7 mouse cellular contexts compared by ENCODE assay signal in genomic region chr17:24141425-24141920, GRCm38 (mm10). TPM values are rescaled to one million over a fixed set of nuclear protein-coding genes. Genes with fewer than 3 reads are reported as not detected.
DNase-seq lines count a peak whose midpoint lies in the region; ATAC-seq lines count a peak whose summit lies in the region.

No protein-coding gene starts in this region.

- H3K9me3 ChIP-seq in embryonic facial prominence, embryonic 10.5 days: no peaks in the 10 kb centered on the region
- H3K9me3 ChIP-seq in limb, embryonic 10.5 days (replicated peaks): no peaks in the 10 kb centered on the region
- no peaks in the 10 kb centered on the region for H3K9me3 ChIP-seq in midbrain, embryonic 13.5 days

- WGBS in embryonic facial prominence, embryonic 10.5 days: under 1% methylated on average over 57 of the region's 57 CpGs
- under 1% methylated on average over 53 of the region's 57 CpGs for WGBS in limb, embryonic 10.5 days
- WGBS in midbrain, embryonic 13.5 days: 1% methylated on average over 56 of the region's 57 CpGs

- peak overlapping the region; percentile 96 for H3K4me3 ChIP-seq in embryonic facial prominence, embryonic 10.5 days
- peak overlapping the region; percentile 99 for H3K4me3 ChIP-seq in limb, embryonic 10.5 days
- H3K4me3 ChIP-seq in midbrain, embryonic 13.5 days (replicated peaks): peak overlapping the region; percentile 98

- H3K4me1 ChIP-seq in embryonic facial prominence, embryonic 10.5 days: peaks cover 23% of the 10 kb centered on the region
- H3K4me1 ChIP-seq in limb, embryonic 10.5 days: peaks cover 20% of the 10 kb centered on the region
- H3K4me1 ChIP-seq in midbrain, embryonic 13.5 days (replicated peaks): peaks cover 40% of the 10 kb centered on the region

- peak; percentile 98 for DNase-seq in adrenal gland, postnatal 10 days
- peak; percentile 98 for DNase-seq in embryonic facial prominence, embryonic 10.5 days (ENCODE audit: low spot score)
- peak; percentile 97 for DNase-seq in kidney, adult 11 months
- peak; percentile 95 for DNase-seq in limb, embryonic 10.5 days (ENCODE audit: low spot score)
- DNase-seq in spleen, adult 12 weeks (ENCODE audit: low spot score): peak; percentile 93

- peak overlapping the region; percentile 98 for H3K4me2 ChIP-seq in midbrain, embryonic 13.5 days (replicated peaks)

- H3K27me3 ChIP-seq in embryonic facial prominence, embryonic 10.5 days (replicated peaks; ENCODE audit: low read depth, poor library complexity, severe bottlenecking): no peaks in the 10 kb centered on the region
- no peaks in the 10 kb centered on the region for H3K27me3 ChIP-seq in limb, embryonic 10.5 days (ENCODE audit: low read depth, poor library complexity, severe bottlenecking)
- no peaks in the 10 kb centered on the region for H3K27me3 ChIP-seq in midbrain, embryonic 13.5 days

- H3K9ac ChIP-seq in midbrain, embryonic 13.5 days (replicated peaks): peak overlapping the region; percentile 96

- ATAC-seq in granulocyte monocyte progenitor cell, adult 5-6 weeks (replicated peaks; ENCODE audit: poor library complexity, severe bottlenecking): peak; percentile 97
- ATAC-seq in midbrain, embryonic 13.5 days: peak; percentile 99

- H3K36me3 ChIP-seq in embryonic facial prominence, embryonic 10.5 days (replicated peaks): 0 out of 2 replicates have a peak, but pooled peaks cover 2% of the 10 kb centered on the region
- no peaks in the 10 kb centered on the region for H3K36me3 ChIP-seq in limb, embryonic 10.5 days
- H3K36me3 ChIP-seq in midbrain, embryonic 13.5 days: no peaks in the 10 kb centered on the region

- H3K27ac ChIP-seq in embryonic facial prominence, embryonic 10.5 days (replicated peaks): peak overlapping the region; percentile 93
- peak overlapping the region; percentile 94 for H3K27ac ChIP-seq in limb, embryonic 10.5 days
- peak overlapping the region; percentile 82 for H3K27ac ChIP-seq in midbrain, embryonic 13.5 days

RNA-seq across cellular contexts. Expression of gene Pdpk1, which starts 9.3 kb away (rescaled TPM):
- total RNA-seq in adrenal gland, postnatal 10 days (2021): 10 to 100 TPM; 46.8 to 53.3 TPM
- polyA plus RNA-seq in embryonic facial prominence, embryonic 10.5 days (2016; fragmentation: Nextera tagmentation; extraction: Ambion mirVana): 30.4 and 30.9 TPM in 2 replicates
- 32.4 and 33.0 TPM in 2 replicates for total RNA-seq in granulocyte monocyte progenitor cell, adult 5-6 weeks (2014; fragmentation: Nextera tagmentation)
- 34.7 and 39.4 TPM in 2 replicates for total RNA-seq in granulocyte monocyte progenitor cell, adult 5-6 weeks (2017)
- 29.7 and 32.1 TPM in 2 replicates for polyA plus RNA-seq in limb, embryonic 10.5 days (2016; fragmentation: Nextera tagmentation; extraction: Ambion mirVana)
- polyA plus RNA-seq in midbrain, embryonic 13.5 days (2015; fragmentation: Nextera tagmentation; extraction: Ambion mirVana): 63.1 and 67.9 TPM in 2 replicates

RNA-seq across cellular contexts. Expression of gene Amdhd2, which starts 22.1 kb away (rescaled TPM):
- 10 to 100 TPM; 36.6 to 44.2 TPM for total RNA-seq in adrenal gland, postnatal 10 days (2021)
- polyA plus RNA-seq in embryonic facial prominence, embryonic 10.5 days (2016; fragmentation: Nextera tagmentation; extraction: Ambion mirVana): 44.6 and 50.0 TPM in 2 replicates
- total RNA-seq in granulocyte monocyte progenitor cell, adult 5-6 weeks (2014; fragmentation: Nextera tagmentation): 60.4 and 63.2 TPM in 2 replicates
- total RNA-seq in granulocyte monocyte progenitor cell, adult 5-6 weeks (2017): 54.4 and 66.4 TPM in 2 replicates
- 49.1 and 49.5 TPM in 2 replicates for polyA plus RNA-seq in limb, embryonic 10.5 days (2016; fragmentation: Nextera tagmentation; extraction: Ambion mirVana)
- polyA plus RNA-seq in midbrain, embryonic 13.5 days (2015; fragmentation: Nextera tagmentation; extraction: Ambion mirVana): 32.9 and 35.6 TPM in 2 replicates

RNA-seq across cellular contexts. Expression of gene Atp6v0c, which starts 28.0 kb away (rescaled TPM):
- total RNA-seq in adrenal gland, postnatal 10 days (2021): 100 to 1,000 TPM; 286 to 329 TPM
- 422 and 435 TPM in 2 replicates for polyA plus RNA-seq in embryonic facial prominence, embryonic 10.5 days (2016; fragmentation: Nextera tagmentation; extraction: Ambion mirVana)
- total RNA-seq in granulocyte monocyte progenitor cell, adult 5-6 weeks (2014; fragmentation: Nextera tagmentation): 422 and 477 TPM in 2 replicates
- total RNA-seq in granulocyte monocyte progenitor cell, adult 5-6 weeks (2017): 134 and 143 TPM in 2 replicates
- polyA plus RNA-seq in limb, embryonic 10.5 days (2016; fragmentation: Nextera tagmentation; extraction: Ambion mirVana): 414 and 422 TPM in 2 replicates
- polyA plus RNA-seq in midbrain, embryonic 13.5 days (2015; fragmentation: Nextera tagmentation; extraction: Ambion mirVana): 843 and 851 TPM in 2 replicates

Comparison
In these comparisons a context has a peak if more than half of its experiments do, and no peak if none do; other contexts are left out.
1. Peak in every context shown above with its lines: DNase-seq, ATAC-seq, H3K4me3 ChIP-seq and H3K27ac ChIP-seq.